Mouse (Mus musculus): ENCODE measurements around the gene Cfap100. TPM values are rescaled to one million over a fixed set of nuclear protein-coding genes. Genes with fewer than 3 reads are reported as not detected.

Cfap100 gene
- polyA plus RNA-seq, 1 experiment from 2014 or later, result 8.4 TPM

DNA sequence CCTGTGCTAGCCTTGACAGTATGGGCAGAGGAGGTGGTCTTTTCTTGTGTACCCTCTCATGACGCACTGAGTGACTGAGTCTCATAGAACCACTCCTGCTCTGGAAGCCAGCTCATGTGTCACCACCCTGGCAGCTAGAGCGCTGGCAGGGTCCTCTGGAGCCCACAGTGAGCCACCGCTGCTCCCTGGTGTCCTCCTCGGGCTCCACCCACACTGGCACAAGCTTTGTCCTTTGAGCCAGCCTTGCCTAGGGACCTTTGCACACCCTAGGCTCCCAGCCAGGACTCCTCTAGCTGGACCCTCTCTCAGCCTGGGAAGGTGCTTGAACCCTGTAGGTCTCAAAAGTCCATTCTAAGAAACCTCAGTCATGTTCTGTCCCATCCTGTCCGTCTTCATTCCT is 22.1 kb upstream of the Cfap100 start:
- Histone ChIP-seq H3K9me3 (replicated peaks; ENCODE audit: control insufficient read depth, low read length, poor library complexity, severe bottlenecking) (no peaks in the 10 kb centered on the region), H3K4me1 (ENCODE audit: control insufficient read depth, insufficient read depth, low read length) (no peaks in the 10 kb centered on the region), H3K9ac (ENCODE audit: low read depth, low read length) (no peak overlapping the region), H3K27ac (ENCODE audit: low read length) (no peak overlapping the region), H3K27me3 (ENCODE audit: control insufficient read depth, insufficient read depth, low read depth, low read length) (no peaks in the 10 kb centered on the region), H3K4me3 (ENCODE audit: low read depth, low read length) (no peak overlapping the region), H3K4me2 (ENCODE audit: low read length) (no peak overlapping the region), H3K36me3 (ENCODE audit: control insufficient read depth, insufficient read depth, low read length) (no peaks in the 10 kb centered on the region)
- peak; percentile 59; the same call in 1 of the 2 replicates for ATAC-seq
- 78% methylated on average over 5 of the region's 5 CpGs for WGBS

DNA sequence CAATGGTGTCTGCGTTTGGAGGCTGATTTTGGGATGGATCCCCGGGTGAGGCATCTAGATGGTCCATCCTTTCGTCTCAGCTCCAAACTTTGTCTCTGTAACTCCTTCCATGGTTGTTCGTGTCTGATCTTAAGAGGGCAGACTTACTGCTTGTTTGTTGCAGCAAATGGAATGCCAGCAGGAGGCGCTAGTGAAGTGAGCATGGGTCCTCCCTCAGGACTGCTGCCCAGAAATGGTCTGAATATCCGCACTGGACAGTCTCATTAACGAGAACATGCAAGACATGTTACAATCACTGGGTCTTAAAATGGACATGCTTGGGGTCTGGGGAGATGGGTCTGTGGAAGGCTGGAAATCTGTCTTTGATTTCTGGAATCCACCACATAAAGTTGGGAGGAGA is 21.6 kb upstream of the Cfap100 start:
- no peak overlapping the region for H3K27ac ChIP-seq (ENCODE audit: low read length)
- no peaks in the 10 kb centered on the region for H3K4me1 ChIP-seq (ENCODE audit: control insufficient read depth, insufficient read depth, low read length)
- H3K4me3 ChIP-seq (ENCODE audit: low read depth, low read length), result no peak overlapping the region
- H3K27me3 ChIP-seq (ENCODE audit: control insufficient read depth, insufficient read depth, low read depth, low read length), result no peaks in the 10 kb centered on the region
- no peak for ATAC-seq
- H3K4me2 ChIP-seq (ENCODE audit: low read length), result no peak overlapping the region
- H3K9me3 ChIP-seq (replicated peaks; ENCODE audit: control insufficient read depth, low read length, poor library complexity, severe bottlenecking), result no peaks in the 10 kb centered on the region
- no peak overlapping the region for H3K9ac ChIP-seq (ENCODE audit: low read depth, low read length)
- 30% methylated on average over 7 of the region's 7 CpGs for WGBS
- H3K36me3 ChIP-seq (ENCODE audit: control insufficient read depth, insufficient read depth, low read length), result no peaks in the 10 kb centered on the region

- Histone ChIP-seq H3K4me2 (ENCODE audit: low read length) (no peak overlapping the region), H3K9ac (ENCODE audit: low read depth, low read length) (no peak overlapping the region), H3K4me1 (ENCODE audit: control insufficient read depth, insufficient read depth, low read length) (no peaks in the 10 kb centered on the region), H3K4me3 (ENCODE audit: low read depth, low read length) (no peak overlapping the region), H3K27ac (ENCODE audit: low read length) (peak overlapping the region; percentile 44), H3K36me3 (ENCODE audit: control insufficient read depth, insufficient read depth, low read length) (no peaks in the 10 kb centered on the region), H3K9me3 (replicated peaks; ENCODE audit: control insufficient read depth, low read length, poor library complexity, severe bottlenecking) (no peaks in the 10 kb centered on the region), H3K27me3 (ENCODE audit: control insufficient read depth, insufficient read depth, low read depth, low read length) (no peaks in the 10 kb centered on the region)
- 10% methylated on average over 4 of the region's 4 CpGs for WGBS
- peak; percentile 76 for ATAC-seq
Measured at GRCm38 (mm10) chr6:90446883-90447282, 18.3 kb upstream of the Cfap100 start.

DNA sequence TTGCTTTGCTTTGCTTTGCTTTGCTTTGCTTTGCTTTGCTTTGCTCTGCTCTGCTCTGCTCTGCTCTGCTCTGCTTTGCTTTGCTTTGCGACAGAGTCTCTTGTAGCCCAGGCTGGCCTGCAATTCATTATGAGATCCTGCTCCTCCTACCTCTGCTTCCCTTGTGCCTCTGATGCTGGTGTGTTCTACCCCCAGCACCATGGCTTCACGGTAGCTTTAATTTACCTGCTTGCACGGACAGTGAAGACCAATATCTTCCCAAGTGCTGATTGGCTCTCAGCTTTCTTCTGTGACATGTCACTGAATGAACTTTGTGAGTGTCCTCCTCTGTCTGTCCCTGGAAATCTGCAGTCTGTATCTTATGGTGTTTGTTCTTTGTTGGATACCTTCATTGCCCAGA is 8.4 kb upstream of the Cfap100 start:
- no peak overlapping the region for H3K27ac ChIP-seq (ENCODE audit: low read length)
- no peak overlapping the region for H3K4me3 ChIP-seq (ENCODE audit: low read depth, low read length)
- no peaks in the 10 kb centered on the region for H3K36me3 ChIP-seq (ENCODE audit: control insufficient read depth, insufficient read depth, low read length)
- no peaks in the 10 kb centered on the region for H3K27me3 ChIP-seq (ENCODE audit: control insufficient read depth, insufficient read depth, low read depth, low read length)
- no peaks in the 10 kb centered on the region for H3K9me3 ChIP-seq (replicated peaks; ENCODE audit: control insufficient read depth, low read length, poor library complexity, severe bottlenecking)
- 95% methylated on average over 3 of the region's 3 CpGs for WGBS
- H3K4me1 ChIP-seq (ENCODE audit: control insufficient read depth, insufficient read depth, low read length), result no peaks in the 10 kb centered on the region
- ATAC-seq, result no peak
- no peak overlapping the region for H3K9ac ChIP-seq (ENCODE audit: low read depth, low read length)
- no peak overlapping the region for H3K4me2 ChIP-seq (ENCODE audit: low read length)

- H3K4me3 ChIP-seq (ENCODE audit: low read depth, low read length), result no peak overlapping the region
- H3K36me3 ChIP-seq (ENCODE audit: control insufficient read depth, insufficient read depth, low read length), result no peaks in the 10 kb centered on the region
- no peaks in the 10 kb centered on the region for H3K4me1 ChIP-seq (ENCODE audit: control insufficient read depth, insufficient read depth, low read length)
- H3K27me3 ChIP-seq (ENCODE audit: control insufficient read depth, insufficient read depth, low read depth, low read length), result no peaks in the 10 kb centered on the region
- WGBS, result 84% methylated on average over 10 of the region's 10 CpGs
- no peak overlapping the region for H3K4me2 ChIP-seq (ENCODE audit: low read length)
- no peak overlapping the region for H3K9ac ChIP-seq (ENCODE audit: low read depth, low read length)
- no peaks in the 10 kb centered on the region for H3K9me3 ChIP-seq (replicated peaks; ENCODE audit: control insufficient read depth, low read length, poor library complexity, severe bottlenecking)
- no peak overlapping the region for H3K27ac ChIP-seq (ENCODE audit: low read length)
- ATAC-seq, result no peak
Measured at GRCm38 (mm10) chr6:90436192-90436907, 7.8 kb upstream of the Cfap100 start.

GRCm38 (mm10) chr6:90435195-90435618 is 6.6 kb upstream of the Cfap100 start:
- Histone ChIP-seq H3K4me2 (ENCODE audit: low read length) (no peak overlapping the region), H3K27ac (ENCODE audit: low read length) (no peak overlapping the region), H3K4me3 (ENCODE audit: low read depth, low read length) (no peak overlapping the region), H3K27me3 (ENCODE audit: control insufficient read depth, insufficient read depth, low read depth, low read length) (no peaks in the 10 kb centered on the region), H3K9ac (ENCODE audit: low read depth, low read length) (no peak overlapping the region), H3K9me3 (replicated peaks; ENCODE audit: control insufficient read depth, low read length, poor library complexity, severe bottlenecking) (no peaks in the 10 kb centered on the region), H3K4me1 (ENCODE audit: control insufficient read depth, insufficient read depth, low read length) (no peaks in the 10 kb centered on the region), H3K36me3 (ENCODE audit: control insufficient read depth, insufficient read depth, low read length) (no peaks in the 10 kb centered on the region)
- WGBS, result 10% methylated on average over 11 of the region's 11 CpGs
- ATAC-seq, result peak; percentile 29; the same call in 1 of the 2 replicates

DNA sequence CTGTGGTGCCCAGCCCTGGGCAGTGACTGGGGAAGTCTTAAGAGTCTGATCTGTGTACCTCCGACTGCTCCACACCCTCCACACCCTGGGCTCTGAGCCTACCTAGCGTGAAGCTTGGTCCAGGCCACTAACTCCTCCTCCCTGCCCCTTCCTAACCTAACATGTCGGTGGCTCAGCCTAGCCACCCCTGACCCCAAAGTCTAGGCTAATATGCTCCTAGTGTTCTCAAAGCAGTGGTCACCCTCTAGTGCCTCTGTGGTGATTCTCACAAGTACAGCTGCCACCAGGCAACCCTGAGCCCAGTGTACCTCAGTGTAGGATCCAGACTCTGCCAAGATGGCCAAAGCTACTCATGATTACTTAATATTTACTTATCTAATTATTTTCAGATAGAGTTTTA is 6.1 kb upstream of the Cfap100 start:
- Histone ChIP-seq H3K27ac (ENCODE audit: low read length) (no peak overlapping the region), H3K36me3 (ENCODE audit: control insufficient read depth, insufficient read depth, low read length) (no peaks in the 10 kb centered on the region), H3K4me2 (ENCODE audit: low read length) (no peak overlapping the region), H3K9ac (ENCODE audit: low read depth, low read length) (no peak overlapping the region), H3K27me3 (ENCODE audit: control insufficient read depth, insufficient read depth, low read depth, low read length) (no peaks in the 10 kb centered on the region), H3K4me3 (ENCODE audit: low read depth, low read length) (no peak overlapping the region), H3K4me1 (ENCODE audit: control insufficient read depth, insufficient read depth, low read length) (no peaks in the 10 kb centered on the region), H3K9me3 (replicated peaks; ENCODE audit: control insufficient read depth, low read length, poor library complexity, severe bottlenecking) (no peaks in the 10 kb centered on the region)
- ATAC-seq, result peak; percentile 61; the same call in 1 of the 2 replicates
- 74% methylated on average over 3 of the region's 3 CpGs for WGBS

DNA sequence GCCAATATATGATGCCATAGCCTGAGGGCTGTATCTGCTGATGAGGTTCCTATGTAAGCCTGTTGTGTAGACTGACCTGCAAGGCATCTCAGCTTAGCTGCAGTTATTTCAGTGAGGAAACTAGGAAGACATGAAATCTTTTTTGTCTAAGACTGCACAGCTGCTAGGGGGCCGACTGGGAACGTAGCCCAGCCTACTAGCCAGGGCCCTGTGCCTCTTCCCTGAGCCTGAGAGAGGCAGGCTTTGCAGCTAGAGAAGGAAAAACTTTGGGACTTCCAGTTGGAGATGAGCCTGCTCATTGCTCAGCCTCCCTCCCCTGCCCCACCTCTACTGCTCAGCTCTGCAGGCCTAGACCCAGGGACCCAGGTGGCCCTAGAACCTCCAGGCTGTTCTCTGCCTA is 2.9 kb upstream of the Cfap100 start:
- no peaks in the 10 kb centered on the region for H3K36me3 ChIP-seq (ENCODE audit: control insufficient read depth, insufficient read depth, low read length)
- 58% methylated on average over 2 of the region's 2 CpGs for WGBS
- no peaks in the 10 kb centered on the region for H3K27me3 ChIP-seq (ENCODE audit: control insufficient read depth, insufficient read depth, low read depth, low read length)
- H3K4me2 ChIP-seq (ENCODE audit: low read length), result no peak overlapping the region
- no peak for ATAC-seq
- peaks cover 4% of the 10 kb centered on the region; the same call in 1 of the 2 replicates for H3K4me1 ChIP-seq (ENCODE audit: control insufficient read depth, insufficient read depth, low read length)
- no peak overlapping the region for H3K9ac ChIP-seq (ENCODE audit: low read depth, low read length)
- H3K27ac ChIP-seq (ENCODE audit: low read length), result no peak overlapping the region
- no peaks in the 10 kb centered on the region for H3K9me3 ChIP-seq (replicated peaks; ENCODE audit: control insufficient read depth, low read length, poor library complexity, severe bottlenecking)
- no peak overlapping the region for H3K4me3 ChIP-seq (ENCODE audit: low read depth, low read length)

DNA sequence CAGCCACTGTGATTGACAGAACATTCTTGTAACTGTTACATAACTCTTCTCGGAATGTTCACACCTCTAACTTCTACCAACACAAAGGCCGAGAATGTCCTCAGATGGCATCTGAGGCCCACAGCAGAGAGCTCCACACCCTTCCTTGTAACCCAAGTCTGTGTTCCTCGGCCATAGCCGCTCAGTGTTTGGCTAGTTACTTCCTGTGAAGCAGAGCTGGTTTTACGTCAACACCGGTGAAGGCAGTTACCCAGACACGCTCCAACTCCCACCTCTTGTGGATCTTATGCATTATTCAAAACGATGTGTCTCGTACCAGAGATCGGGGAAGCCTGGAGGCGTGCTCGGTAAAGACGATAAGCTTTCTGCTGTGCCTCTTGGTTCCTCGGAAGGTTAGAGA is 1.3 kb upstream of the Cfap100 start:
- Histone ChIP-seq H3K36me3 (ENCODE audit: control insufficient read depth, insufficient read depth, low read length) (no peaks in the 10 kb centered on the region), H3K27me3 (ENCODE audit: control insufficient read depth, insufficient read depth, low read depth, low read length) (no peaks in the 10 kb centered on the region), H3K4me1 (ENCODE audit: control insufficient read depth, insufficient read depth, low read length) (peaks cover 4% of the 10 kb centered on the region; the same call in 1 of the 2 replicates), H3K4me2 (ENCODE audit: low read length) (no peak overlapping the region), H3K9ac (ENCODE audit: low read depth, low read length) (no peak overlapping the region), H3K9me3 (replicated peaks; ENCODE audit: control insufficient read depth, low read length, poor library complexity, severe bottlenecking) (no peaks in the 10 kb centered on the region), H3K4me3 (ENCODE audit: low read depth, low read length) (no peak overlapping the region), H3K27ac (ENCODE audit: low read length) (no peak overlapping the region)
- no peak for ATAC-seq
- WGBS, result 53% methylated on average over 14 of the region's 14 CpGs

Measured in midbrain, embryonic 16.5 days (tissue).